Mouse (Mus musculus) kidney, adult 8-10 months (tissue): Measurements from ENCODE around the gene Fam20c.

Experiments
- DNase-seq, 2 experiments: peaks; one replicate each; pipeline ENCODE4 v3.0.0; 2022

Fam20c gene

GRCm38 (mm10) chr5:138820717-138821332 lies 66.5 kb downstream of the Fam20c start:
- no peak for DNase-seq

GRCm38 (mm10) chr5:138825090-138825489 lies 70.8 kb downstream of the Fam20c start:
- DNase-seq: no peak

- DNase-seq: no peak
Observed at GRCm38 (mm10) chr5:138833406-138833805, 79.1 kb downstream of the Fam20c start.

GRCm38 (mm10) chr5:138834910-138835309 lies 80.6 kb downstream of the Fam20c start:
- no peak for DNase-seq

GRCm38 (mm10) chr5:138840981-138841380 lies 86.7 kb downstream of the Fam20c start:
- DNase-seq: peak in 1 of 2 experiments; percentile 33

- no peak for DNase-seq
Observed at GRCm38 (mm10) chr5:138843168-138843824, 89.0 kb downstream of the Fam20c start.

GRCm38 (mm10) chr5:138846506-138846905 lies 92.2 kb downstream of the Fam20c start:
- peak; percentile 67 for DNase-seq

GRCm38 (mm10) chr5:138848102-138848501 lies 93.8 kb downstream of the Fam20c start:
- peak; percentile 87 to 95 for DNase-seq

- DNase-seq: no peak
Observed at GRCm38 (mm10) chr5:138849682-138850461, 95.6 kb downstream of the Fam20c start.

GRCm38 (mm10) chr5:138850462-138850844 lies 96.1 kb downstream of the Fam20c start:
- DNase-seq: no peak

- DNase-seq: no peak
Observed at GRCm38 (mm10) chr5:138851296-138851780, 97.0 kb downstream of the Fam20c start.

GRCm38 (mm10) chr5:138852151-138852550 lies 97.8 kb downstream of the Fam20c start:
- DNase-seq: no peak

GRCm38 (mm10) chr5:138853349-138853748 lies 99.0 kb downstream of the Fam20c start:
- no peak for DNase-seq

- peak; percentile 83 to 93 for DNase-seq
Observed at GRCm38 (mm10) chr5:138857010-138857617, 102.8 kb downstream of the Fam20c start.

GRCm38 (mm10) chr5:138857811-138858251 lies 103.5 kb downstream of the Fam20c start:
- peak in 1 of 2 experiments; percentile 9 for DNase-seq
